Mouse (Mus musculus): ENCODE data around the gene Ptpro.

- TF ChIP-seq CTCF (IDR thresholded peaks at IDR 0.05; ENCODE audit: low read depth, low read length), result no peak
- TF ChIP-seq GATA1 (IDR thresholded peaks at IDR 0.05; ENCODE audit: borderline replicate concordance, low read length), result no peak
- no peak for TF ChIP-seq POLR2AphosphoS5 (IDR thresholded peaks at IDR 0.05; ENCODE audit: insufficient replicate concordance, low read depth, low read length)
- TF ChIP-seq TAL1 (conservative IDR thresholded peaks at IDR 0.05; ENCODE audit: low read depth, low read length), result no peak
Observed at GRCm38 (mm10) chr6:137498781-137499180, 246.7 kb downstream of the Ptpro start.
